Mouse (Mus musculus): ENCODE results near the gene Cadps2.

Cadps2 gene

DNA sequence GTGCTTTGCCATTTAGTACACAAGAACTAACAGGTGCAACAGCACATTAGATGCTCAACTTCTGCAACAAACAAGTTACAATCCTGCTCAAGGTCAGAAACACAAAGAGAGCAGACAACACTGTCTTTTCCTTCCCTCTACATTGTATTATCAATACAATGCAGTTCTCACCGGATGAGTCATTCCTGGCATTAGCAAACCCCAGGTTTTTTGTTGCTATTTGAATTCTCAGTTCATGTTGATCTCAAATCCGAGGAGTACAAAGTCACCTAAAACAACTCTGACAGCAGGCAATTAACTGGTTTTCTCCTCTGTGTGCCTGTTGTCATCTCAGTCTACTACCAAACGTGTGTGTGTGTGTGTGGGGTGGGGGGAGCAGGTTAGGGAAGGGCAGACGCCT lies 483.1 kb downstream of the Cadps2 start:
- no peak for DNase-seq (ENCODE audit: low spot score)

DNA sequence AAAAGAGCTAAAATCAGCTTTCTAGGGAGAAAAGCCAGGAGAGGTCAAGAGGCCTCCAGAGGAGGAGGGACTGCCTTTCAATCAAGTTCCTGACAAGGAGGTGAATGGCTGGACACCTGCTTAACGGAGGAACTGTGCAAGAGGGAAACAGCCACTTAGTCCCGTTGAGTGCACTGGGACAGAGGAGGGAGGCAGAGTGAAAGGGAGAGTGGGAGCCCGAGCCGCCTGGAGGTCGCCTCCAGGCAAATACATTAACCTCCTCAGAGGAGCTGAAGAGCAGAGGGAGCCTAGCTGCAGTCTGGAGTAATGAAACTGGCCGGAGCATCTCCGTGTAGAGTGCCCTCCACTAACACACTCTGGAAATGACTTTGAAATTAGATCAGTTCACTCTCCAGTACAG lies 485.7 kb downstream of the Cadps2 start:
- no peak for DNase-seq (ENCODE audit: low spot score)

DNA sequence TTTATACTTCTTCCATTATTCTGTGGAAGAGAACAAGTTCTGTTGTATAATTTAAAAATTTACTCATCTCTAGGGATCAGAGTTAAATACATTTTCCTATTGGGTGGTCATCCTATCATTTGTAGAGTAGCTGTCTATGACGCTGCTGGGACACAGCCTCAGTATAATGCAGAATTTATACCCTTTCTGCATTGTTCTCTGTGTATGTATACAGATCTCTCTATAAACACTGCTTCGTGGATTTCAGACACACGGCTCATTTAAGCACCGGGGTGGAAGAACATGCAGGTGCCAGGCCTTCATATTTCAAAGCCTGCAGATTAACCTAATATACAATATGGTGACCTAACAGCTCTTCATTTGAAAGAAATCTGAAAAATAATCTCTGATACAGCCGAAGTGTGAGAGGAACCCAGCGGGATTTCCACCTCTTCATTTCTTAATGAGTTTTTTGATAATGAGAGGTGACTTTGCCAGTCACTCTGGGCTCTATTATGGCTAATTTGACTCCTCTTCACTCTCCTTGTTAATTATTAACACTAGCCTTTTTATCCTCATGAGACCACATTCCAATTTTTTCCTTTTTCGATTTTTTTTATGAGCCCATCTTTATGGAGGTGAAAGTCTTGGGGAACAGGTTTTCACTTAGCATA lies 501.7 kb downstream of the Cadps2 start:
- no peak for DNase-seq (ENCODE audit: low spot score)

DNA sequence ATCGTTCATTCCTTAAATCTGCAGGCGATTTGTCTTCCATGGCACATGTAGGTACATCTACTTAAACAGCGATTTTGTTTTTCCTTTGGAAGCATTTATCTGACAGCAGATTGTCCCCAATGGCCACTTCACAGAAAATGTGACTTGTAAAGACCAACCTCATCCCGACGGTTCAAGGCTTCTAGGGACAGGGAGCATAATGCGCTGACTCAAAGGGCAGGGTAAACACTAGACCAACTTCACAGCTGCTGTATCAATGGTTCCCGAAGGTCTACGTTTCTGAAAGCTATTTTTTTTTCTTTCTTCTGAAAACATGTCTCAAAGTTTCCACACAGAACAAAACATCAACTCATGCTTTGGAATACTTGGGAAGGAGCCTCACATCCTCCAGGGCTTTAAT lies 524.3 kb downstream of the Cadps2 start:
- no peak for DNase-seq (ENCODE audit: low spot score)

GRCm38 (mm10) chr6:23314291-23314690 lies 524.9 kb downstream of the Cadps2 start:
- no peak for DNase-seq (ENCODE audit: low spot score)

GRCm38 (mm10) chr6:23306046-23306445 lies 533.2 kb downstream of the Cadps2 start:
- DNase-seq (ENCODE audit: low spot score) = no peak

DNA sequence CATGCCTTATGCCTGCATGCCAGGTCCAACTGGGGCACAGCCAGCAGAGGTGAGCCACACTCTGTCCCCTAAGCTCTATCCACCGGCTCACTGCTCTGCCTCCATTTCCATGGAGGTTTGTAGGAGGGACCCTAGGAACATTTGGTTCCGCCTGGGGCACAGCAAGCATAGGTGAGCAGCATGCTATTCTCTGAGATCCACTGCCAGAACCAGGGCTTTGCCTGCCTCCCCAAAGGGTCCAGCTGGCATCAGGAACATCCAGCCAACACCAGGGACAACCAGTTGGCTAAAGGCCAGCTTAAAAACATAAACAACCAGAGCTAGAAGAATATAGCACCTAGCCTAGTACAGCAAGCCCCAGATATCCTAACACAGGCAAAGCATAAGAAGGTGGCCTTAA lies 540.6 kb downstream of the Cadps2 start:
- DNase-seq (ENCODE audit: low spot score) = no peak

GRCm38 (mm10) chr6:23294685-23295084 lies 544.5 kb downstream of the Cadps2 start:
- DNase-seq (ENCODE audit: low spot score) = no peak

GRCm38 (mm10) chr6:23288752-23289151 lies 550.5 kb downstream of the Cadps2 start:
- no peak for DNase-seq (ENCODE audit: low spot score)

- DNase-seq (ENCODE audit: low spot score) = no peak
Measured at GRCm38 (mm10) chr6:23281514-23281820, 557.8 kb downstream of the Cadps2 start.

- no peak for DNase-seq (ENCODE audit: low spot score)
Measured at GRCm38 (mm10) chr6:23280811-23281513, 558.3 kb downstream of the Cadps2 start.

DNA sequence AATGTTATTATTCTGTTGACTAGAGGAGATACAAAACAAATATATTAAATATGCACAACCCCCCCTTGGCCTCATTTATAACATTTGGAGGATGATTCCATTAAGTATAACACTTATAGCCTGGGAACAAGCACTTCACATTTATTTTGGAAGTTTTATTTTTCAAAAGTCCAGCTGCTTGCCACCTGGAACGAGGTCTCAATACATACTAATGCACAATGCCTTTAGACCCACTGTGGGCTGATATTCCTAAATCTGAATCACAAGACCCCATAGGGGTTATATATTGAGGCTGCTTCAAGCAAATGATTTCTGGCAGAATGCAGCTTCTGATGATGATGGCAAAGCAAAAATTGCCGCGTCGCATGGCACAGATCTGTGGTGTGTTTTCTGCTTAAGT lies 565.7 kb downstream of the Cadps2 start:
- no peak for DNase-seq (ENCODE audit: low spot score)

DNA sequence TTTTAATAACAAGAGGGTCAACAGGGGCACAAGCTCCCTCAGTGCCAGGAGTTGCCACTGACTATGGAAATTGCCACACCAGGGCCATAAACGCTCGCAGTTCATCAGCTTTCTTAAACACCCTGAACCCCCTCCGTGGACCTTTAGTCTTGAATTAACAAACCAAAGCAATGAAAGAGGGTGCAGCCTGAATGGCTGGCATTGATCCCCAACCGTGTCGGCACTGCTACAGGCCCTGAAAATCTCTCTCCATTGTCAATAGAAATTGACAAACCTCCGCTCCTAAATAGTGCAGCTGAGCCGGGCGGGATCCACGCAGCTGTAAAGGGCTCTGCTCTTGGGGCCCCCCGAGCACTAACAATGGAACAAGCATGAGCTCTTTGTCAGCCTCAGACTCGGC lies 566.2 kb downstream of the Cadps2 start:
- DNase-seq (ENCODE audit: low spot score) = no peak

DNA sequence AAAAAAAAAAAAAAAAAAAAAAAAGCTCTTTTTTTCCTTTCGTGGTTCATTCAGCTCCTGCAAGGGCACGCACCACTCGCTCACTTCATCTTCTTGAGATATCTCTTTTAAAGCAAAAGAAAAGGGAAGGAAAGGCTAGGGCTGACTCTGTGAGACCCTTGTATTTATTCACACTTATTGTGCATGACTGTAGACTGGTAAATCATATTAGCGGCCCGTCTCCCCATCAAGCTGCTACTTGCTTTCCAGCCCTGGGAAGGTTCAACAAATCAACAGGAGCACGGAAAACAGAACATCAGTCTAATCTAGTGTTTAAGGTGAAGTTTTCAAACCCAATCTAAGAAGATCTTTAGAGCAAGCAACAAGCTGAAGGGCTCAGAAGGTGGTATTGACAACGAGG lies 566.7 kb downstream of the Cadps2 start:
- DNase-seq (ENCODE audit: low spot score) = no peak

GRCm38 (mm10) chr6:23260738-23261050 lies 578.5 kb downstream of the Cadps2 start:
- DNase-seq (ENCODE audit: low spot score) = no peak

DNA sequence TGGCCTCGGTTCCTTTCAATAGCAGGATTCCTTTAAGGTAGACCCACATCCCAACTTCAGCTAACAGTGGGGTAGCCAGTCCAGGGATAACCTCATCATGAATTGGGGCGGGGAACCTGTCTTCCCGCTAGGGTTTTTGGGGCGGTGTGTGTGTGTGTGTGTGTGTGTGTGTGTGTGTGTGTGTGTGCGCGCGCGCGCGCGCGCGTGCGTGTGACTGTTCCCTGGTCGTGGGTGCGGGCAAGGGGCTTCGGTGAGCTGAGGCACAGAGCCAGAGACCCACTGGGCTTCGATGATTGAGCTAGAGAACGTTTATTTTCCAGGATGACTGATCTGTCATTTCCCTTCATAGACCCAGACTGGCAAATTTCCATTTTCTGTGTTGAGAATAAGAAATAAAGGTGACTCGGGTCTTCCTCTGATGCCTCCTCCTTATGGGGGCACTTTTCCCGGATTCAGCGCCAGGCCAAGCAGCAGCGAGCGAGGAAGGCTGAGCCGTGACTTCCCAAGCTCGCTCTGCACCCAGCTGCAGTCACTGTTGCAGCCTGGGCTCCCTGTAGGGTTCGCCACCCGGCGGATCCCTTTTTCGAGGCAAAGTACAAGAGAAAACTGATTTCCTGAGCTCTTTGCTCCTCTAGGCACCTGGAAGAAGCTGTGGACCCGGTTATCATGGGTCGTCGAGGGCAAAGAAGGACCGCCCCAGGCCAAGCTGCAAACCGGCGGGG lies 579.0 kb downstream of the Cadps2 start:
- DNase-seq (ENCODE audit: low spot score) = no peak

DNA sequence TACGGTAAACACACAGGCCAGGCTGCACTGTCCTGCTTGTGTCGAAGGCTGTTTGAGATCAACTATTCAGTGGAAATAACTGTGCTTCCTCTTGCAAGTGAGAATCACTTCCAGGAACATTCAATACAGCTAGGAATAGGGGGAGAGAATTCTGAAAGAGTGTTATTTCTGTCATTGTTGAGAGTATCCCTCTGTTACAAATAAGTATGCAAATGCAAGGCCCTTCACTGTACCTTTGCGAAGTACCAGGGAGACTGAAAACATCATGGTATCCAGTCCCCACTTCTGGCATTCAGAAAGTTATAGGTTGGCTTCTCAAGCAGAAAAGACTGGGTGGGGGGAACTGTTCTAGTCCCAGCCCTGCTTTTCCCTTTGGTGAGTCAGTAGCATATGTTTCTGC lies 581.2 kb downstream of the Cadps2 start:
- DNase-seq (ENCODE audit: low spot score) = no peak

- DNase-seq (ENCODE audit: low spot score) = no peak
Measured at GRCm38 (mm10) chr6:23255161-23255560, 584.1 kb downstream of the Cadps2 start.

- DNase-seq (ENCODE audit: low spot score) = no peak
Measured at GRCm38 (mm10) chr6:23254644-23255043, 584.6 kb downstream of the Cadps2 start.

- no peak for DNase-seq (ENCODE audit: low spot score)
Measured at GRCm38 (mm10) chr6:23253353-23254311, 585.6 kb downstream of the Cadps2 start.

DNA sequence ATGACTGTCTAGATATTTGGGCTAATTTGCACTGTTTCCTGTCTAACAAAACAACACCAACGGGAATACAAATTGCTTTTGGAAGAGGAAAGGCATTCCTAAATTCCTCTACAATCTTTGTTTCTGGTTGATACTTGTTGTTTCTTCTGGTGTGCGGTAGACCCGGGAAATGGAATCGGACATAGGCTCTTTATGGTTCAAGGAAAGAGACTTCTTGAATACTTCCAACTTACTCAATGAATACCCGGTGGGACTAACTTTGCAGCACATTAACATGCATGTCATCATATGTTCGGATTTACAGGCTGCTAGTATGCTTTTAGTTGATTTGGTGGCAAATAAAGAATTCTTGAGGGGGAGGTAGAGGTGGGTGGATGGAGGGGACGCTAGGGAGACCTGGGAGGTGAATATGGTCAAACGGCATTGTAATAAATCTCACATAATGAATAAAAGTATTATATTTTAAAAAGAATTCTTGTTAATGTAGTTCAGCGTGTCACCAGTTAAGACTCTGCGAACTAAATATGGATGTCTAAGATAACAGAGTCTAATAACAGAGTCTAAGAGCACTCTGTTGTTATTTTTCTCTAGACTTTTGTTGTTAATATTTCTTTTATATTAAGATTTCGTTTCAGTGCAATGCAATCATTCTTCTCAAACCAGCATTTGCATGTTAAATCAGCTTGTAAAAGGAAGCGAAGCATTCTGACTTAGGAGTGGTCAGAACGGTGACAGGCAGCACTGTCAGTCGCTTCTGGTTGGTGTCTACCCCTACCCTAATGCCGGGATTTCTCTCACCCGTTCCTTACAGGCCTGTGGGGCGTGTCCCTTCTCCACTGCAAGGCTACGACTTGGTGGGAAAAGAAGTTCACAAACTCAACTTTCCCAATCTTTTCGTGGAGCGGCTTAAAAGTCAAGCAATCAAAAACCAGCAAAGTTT lies 586.8 kb downstream of the Cadps2 start:
- no peak for DNase-seq (ENCODE audit: low spot score)

All from urinary bladder, postnatal 10 days (tissue).